Mouse (Mus musculus): ENCODE results near the gene Zfp462.

Gene Zfp462

DNA sequence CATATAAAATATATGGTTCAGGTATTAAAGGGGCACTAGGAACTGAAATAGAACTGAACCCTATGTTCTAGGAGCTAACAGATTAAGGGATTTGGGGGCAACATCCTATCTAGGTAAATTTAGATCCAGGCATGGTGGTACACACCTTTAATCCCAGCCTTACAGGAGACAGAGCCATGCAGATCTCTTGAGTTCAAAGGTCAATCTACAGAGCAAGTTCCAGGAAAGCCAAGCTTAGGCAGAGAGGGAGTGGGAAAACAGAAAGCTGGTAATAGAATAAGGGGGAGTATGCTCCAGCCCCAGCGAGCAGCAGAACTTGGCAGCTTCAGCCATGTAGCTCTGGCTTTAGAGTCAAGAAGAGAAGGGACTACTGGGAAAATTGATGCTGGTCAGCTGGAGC is 50.4 kb downstream of the Zfp462 start:
- DNase-seq (ENCODE audit: low read depth, low spot score) = no peak

DNA sequence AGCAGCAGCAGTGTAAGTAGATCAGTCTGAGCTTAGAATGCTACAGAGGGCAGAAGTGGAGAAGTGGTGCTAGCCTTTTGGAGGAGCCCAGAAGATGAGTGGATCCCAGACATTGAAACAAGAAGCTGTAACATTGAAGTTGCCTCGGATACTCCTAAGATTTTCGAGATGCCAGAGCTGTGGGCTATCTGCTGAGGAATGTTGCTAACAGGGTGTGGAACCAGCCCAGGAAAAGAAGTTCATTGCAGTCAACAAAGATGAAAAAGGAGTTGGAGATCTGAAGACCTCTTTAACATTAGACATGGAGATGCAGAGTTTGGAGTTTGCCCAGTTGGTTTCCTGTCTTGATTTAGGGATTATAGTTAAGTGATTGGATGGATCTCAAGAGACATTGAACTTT is 51.2 kb downstream of the Zfp462 start:
- no peak for DNase-seq (ENCODE audit: low read depth, low spot score)

GRCm38 (mm10) chr4:54998146-54998841 is 53.4 kb downstream of the Zfp462 start:
- no peak for DNase-seq (ENCODE audit: low read depth, low spot score)

- no peak for DNase-seq (ENCODE audit: low read depth, low spot score)
Measured at GRCm38 (mm10) chr4:54999556-54999955, 54.7 kb downstream of the Zfp462 start.

GRCm38 (mm10) chr4:55001386-55001785 is 56.5 kb downstream of the Zfp462 start:
- DNase-seq (ENCODE audit: low read depth, low spot score) = no peak

DNA sequence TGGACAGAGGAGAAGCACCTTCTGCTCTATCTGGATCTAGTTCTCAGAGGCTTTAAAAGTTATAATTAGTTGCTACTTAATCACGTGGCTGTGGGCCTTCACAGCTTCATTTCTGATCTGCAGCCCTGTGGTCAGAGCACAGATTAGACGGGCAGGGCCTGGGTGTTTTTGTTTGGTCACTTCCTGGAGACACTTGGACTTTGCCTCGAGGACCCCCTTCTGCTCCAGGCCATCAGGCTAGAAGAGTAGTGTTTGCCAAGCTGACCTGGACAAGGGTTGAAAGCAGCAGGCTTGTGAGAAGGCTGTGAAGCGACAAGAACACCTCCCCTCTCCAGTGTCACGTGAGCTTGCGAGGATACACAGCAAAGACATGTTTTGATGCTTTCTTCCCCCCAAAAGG is 58.3 kb downstream of the Zfp462 start:
- DNase-seq (ENCODE audit: low read depth, low spot score) = no peak

DNA sequence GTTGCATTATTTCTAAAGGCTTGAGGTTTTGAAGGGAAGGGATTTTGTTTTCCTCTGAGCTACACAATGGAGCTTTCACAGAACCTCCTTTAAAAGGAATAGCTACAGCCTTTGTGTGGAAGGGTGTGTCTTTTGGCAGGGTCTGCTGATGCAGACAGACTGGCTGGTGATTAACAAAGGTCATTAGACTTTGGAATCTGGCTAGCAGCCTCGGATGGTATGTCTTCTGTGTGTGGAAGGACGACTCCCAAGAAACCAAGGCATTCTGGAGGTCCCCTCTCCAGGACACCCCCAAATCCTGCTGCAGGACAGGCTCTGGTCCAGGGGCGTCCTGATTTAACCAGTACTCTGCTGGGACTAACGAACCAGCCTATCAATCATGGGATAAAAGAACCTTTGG is 60.2 kb downstream of the Zfp462 start:
- DNase-seq (ENCODE audit: low read depth, low spot score) = no peak

- DNase-seq (ENCODE audit: low read depth, low spot score) = no peak
Measured at GRCm38 (mm10) chr4:55005521-55005969, 60.7 kb downstream of the Zfp462 start.

GRCm38 (mm10) chr4:55006024-55006423 is 61.2 kb downstream of the Zfp462 start:
- DNase-seq (ENCODE audit: low read depth, low spot score) = no peak

GRCm38 (mm10) chr4:55008616-55009015 is 63.8 kb downstream of the Zfp462 start:
- no peak for DNase-seq (ENCODE audit: low read depth, low spot score)

DNA sequence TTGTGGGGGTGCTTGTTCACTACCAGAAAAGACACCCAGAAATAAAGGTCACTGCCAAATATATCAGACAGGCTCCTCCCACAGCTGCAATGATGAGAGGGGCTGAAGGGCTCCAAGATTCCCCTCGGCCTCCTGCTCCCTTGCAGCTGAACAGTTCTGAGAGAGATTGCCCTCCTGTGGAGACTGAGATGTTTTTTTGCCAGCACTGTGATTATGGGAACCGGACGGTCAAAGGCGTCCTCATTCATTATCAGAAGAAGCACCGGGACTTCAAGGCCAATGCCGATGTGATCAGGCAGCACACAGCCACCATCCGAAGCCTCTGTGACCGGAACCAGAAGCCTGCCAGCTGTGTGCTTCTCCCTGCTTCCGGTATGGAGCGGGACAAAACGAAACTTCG is 66.5 kb downstream of the Zfp462 start:
- DNase-seq (ENCODE audit: low read depth, low spot score) = no peak

GRCm38 (mm10) chr4:55013563-55014248 is 68.9 kb downstream of the Zfp462 start:
- DNase-seq (ENCODE audit: low read depth, low spot score) = no peak

- DNase-seq (ENCODE audit: low read depth, low spot score) = no peak
Measured at GRCm38 (mm10) chr4:55014731-55015463, 70.0 kb downstream of the Zfp462 start.

- no peak for DNase-seq (ENCODE audit: low read depth, low spot score)
Measured at GRCm38 (mm10) chr4:55015517-55015916, 70.7 kb downstream of the Zfp462 start.

DNA sequence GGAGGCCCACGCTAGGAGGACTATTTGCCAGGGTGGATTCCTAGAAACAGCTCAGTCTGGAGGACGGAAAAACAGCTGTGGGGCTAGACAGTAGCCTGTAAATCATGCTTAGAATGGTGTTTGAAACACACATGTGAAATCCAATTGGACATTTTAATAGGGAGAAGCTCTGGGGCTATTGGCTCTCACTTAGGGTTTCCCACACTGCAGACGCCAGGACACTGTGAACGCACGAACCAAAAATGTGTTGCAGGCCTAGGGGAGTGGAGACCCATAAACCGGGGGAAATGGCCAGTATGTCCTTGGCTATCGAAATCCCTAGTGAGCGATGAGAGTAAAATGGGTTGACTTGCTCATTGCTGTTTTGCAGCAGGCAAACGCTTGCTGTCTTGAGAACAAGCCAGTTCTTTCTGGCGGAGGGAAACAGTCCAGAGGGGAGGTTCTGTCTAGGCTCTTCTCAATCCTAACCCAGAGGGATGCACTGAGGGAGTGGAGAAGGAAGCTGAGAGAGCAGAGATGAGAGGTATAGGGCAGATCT is 81.3 kb downstream of the Zfp462 start:
- DNase-seq (ENCODE audit: low read depth, low spot score) = no peak

DNA sequence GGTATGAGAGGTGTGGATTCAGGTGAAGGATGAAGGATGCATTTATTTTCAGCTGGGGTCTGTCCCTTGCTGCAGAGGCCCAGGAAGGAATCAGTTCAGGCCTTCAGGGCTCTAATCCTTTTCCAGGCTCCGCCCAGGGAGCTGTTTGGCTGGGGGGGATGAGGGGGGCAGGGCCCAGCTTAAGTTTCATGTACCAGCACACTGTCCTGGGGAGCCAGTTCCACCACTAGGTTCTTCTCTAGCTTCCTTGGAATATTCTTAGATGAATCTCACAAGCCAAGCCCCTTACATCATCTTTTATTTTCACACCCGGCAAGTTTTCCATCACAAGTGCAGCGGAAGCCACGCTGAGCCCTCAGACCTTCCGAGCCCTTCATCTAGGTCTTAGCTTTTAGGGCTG is 85.6 kb downstream of the Zfp462 start:
- DNase-seq (ENCODE audit: low read depth, low spot score) = no peak

DNA sequence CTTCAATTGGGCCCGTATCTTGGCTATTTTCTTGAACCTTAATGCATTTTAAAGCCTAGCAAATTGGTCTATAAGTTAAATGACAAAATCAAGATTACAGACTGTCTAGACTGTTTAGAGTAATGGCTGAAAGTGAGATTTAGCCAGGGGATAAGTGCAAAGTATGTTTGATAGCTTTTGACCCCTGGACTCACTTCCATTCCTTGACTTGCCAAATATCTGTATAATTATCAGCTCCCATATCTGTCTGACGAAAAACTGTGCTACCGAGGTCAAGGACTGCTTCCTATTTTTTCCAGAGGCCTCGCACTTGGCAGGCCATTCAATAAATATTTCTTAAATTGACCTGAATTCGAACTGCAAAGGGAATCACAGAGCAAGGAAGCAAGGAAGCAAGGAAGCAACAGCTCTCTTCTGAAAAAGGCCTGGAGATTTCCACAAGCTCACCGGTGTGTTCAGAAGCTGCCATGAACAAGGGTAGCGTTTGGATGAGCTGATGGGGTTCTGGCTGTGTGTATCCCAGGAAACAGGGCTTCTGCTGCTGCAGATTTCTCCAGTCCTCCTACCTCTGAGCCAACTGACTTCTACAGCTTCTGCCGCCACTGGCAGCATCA is 87.6 kb downstream of the Zfp462 start:
- DNase-seq (ENCODE audit: low read depth, low spot score) = no peak

DNA sequence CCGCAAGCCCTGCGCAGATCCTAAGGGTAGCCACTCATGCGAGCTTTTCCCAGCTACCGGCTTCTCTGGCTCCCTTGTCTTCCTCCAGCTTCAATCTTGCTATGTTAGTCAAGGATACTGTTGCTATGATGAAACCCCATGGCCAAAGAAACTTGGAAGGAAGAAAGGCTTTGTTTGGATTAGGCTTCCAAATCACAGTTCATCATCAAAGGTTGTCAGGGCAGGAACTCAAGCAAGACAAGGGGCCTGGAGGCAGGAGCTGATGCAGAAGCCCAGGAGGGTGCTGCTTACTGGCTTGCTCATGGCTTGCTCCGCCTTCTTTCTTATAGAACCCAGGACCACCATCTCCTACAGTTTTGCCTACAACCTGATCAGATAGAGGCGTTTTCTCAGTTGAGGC is 88.6 kb downstream of the Zfp462 start:
- DNase-seq (ENCODE audit: low read depth, low spot score) = no peak

- no peak for DNase-seq (ENCODE audit: low read depth, low spot score)
Measured at GRCm38 (mm10) chr4:55038139-55038538, 93.3 kb downstream of the Zfp462 start.

GRCm38 (mm10) chr4:55040258-55040964 is 95.6 kb downstream of the Zfp462 start:
- DNase-seq (ENCODE audit: low read depth, low spot score) = no peak

- no peak for DNase-seq (ENCODE audit: low read depth, low spot score)
Measured at GRCm38 (mm10) chr4:55041106-55041730, 96.4 kb downstream of the Zfp462 start.

Data from A20 (cell line).